Mouse (Mus musculus) T-cell, adult 2 months (primary cell): ENCODE measurements around the gene Iqgap2.

Source experiments
- DNase-seq: peaks from one replicate; pipeline ENCODE4 v3.0.0; 2022; ENCODE audit warnings: low spot score

Iqgap2 gene

GRCm38 (mm10) chr13:95829431-95830171 lies 62.1 kb downstream of the Iqgap2 start:
- DNase-seq: no peak

- DNase-seq: no peak
Observed at GRCm38 (mm10) chr13:95828616-95829015, 63.1 kb downstream of the Iqgap2 start.

GRCm38 (mm10) chr13:95826178-95826577 lies 65.5 kb downstream of the Iqgap2 start:
- no peak for DNase-seq

- DNase-seq: no peak
Observed at GRCm38 (mm10) chr13:95822918-95823317, 68.8 kb downstream of the Iqgap2 start.

- DNase-seq: no peak
Observed at GRCm38 (mm10) chr13:95820071-95820470, 71.7 kb downstream of the Iqgap2 start.

GRCm38 (mm10) chr13:95818941-95819340 lies 72.8 kb downstream of the Iqgap2 start:
- no peak for DNase-seq

- DNase-seq: peak; percentile 68
Observed at GRCm38 (mm10) chr13:95813643-95814042, 78.1 kb downstream of the Iqgap2 start.

GRCm38 (mm10) chr13:95810796-95811195 lies 80.9 kb downstream of the Iqgap2 start:
- DNase-seq: no peak

- no peak for DNase-seq
Observed at GRCm38 (mm10) chr13:95807106-95807750, 84.5 kb downstream of the Iqgap2 start.

- DNase-seq: no peak
Observed at GRCm38 (mm10) chr13:95805469-95806166, 86.1 kb downstream of the Iqgap2 start.

- DNase-seq: no peak
Observed at GRCm38 (mm10) chr13:95804113-95804512, 87.6 kb downstream of the Iqgap2 start.

GRCm38 (mm10) chr13:95800925-95801324 lies 90.8 kb downstream of the Iqgap2 start:
- DNase-seq: no peak

GRCm38 (mm10) chr13:95799322-95799721 lies 92.4 kb downstream of the Iqgap2 start:
- DNase-seq: no peak

GRCm38 (mm10) chr13:95798721-95799120 lies 93.0 kb downstream of the Iqgap2 start:
- no peak for DNase-seq

- DNase-seq: no peak
Observed at GRCm38 (mm10) chr13:95797530-95797929, 94.2 kb downstream of the Iqgap2 start.

- no peak for DNase-seq
Observed at GRCm38 (mm10) chr13:95794346-95794745, 97.4 kb downstream of the Iqgap2 start.

GRCm38 (mm10) chr13:95790883-95791282 lies 100.8 kb downstream of the Iqgap2 start:
- no peak for DNase-seq

GRCm38 (mm10) chr13:95788631-95789376 lies 102.9 kb downstream of the Iqgap2 start:
- DNase-seq: no peak

GRCm38 (mm10) chr13:95782969-95783332 lies 108.8 kb downstream of the Iqgap2 start:
- no peak for DNase-seq

- no peak for DNase-seq
Observed at GRCm38 (mm10) chr13:95782311-95782968, 109.3 kb downstream of the Iqgap2 start.

GRCm38 (mm10) chr13:95780038-95780437 lies 111.7 kb downstream of the Iqgap2 start:
- no peak for DNase-seq

- DNase-seq: no peak
Observed at GRCm38 (mm10) chr13:95779261-95779660, 112.5 kb downstream of the Iqgap2 start.
